Mouse (Mus musculus) cerebral cortex, adult 2 months (tissue): Measurements from ENCODE around the gene Slc34a2.

Experiments used
- WGBS: fragments of 180-500 bp; shearing (Covaris S2); methylation state at CpG from one replicate; pipeline ENCODE4 v1.1.7; 2018; 5-methylcytosine and 5-hydroxymethylcytosine counted together

The Slc34a2 gene

DNA sequence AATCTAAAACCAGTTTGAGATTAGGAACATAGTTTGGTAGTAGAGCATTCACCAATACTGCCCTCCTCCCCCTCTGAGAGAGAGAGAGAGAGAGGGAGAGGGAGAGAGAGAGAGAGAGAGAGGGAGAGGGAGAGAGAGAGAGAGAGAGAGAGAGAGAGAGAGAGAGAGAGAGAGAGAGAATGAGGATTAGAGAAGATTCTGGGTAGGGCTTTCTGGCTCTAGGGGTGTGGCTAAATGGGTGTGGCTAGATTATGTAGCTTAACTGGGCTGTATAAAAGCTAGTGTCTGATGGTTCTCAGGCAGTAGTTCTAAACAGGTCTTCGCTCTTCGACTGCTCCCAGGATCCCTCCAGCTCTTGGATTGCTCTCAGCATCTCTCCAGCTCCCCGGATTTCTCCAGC, at the start of gene Slc34a2:
Slc34a2 (plus strand) TSS at position 301 of the 400 bp plus-strand sequence.
- WGBS: 89% methylated on average over 3 of the region's 3 CpGs

DNA sequence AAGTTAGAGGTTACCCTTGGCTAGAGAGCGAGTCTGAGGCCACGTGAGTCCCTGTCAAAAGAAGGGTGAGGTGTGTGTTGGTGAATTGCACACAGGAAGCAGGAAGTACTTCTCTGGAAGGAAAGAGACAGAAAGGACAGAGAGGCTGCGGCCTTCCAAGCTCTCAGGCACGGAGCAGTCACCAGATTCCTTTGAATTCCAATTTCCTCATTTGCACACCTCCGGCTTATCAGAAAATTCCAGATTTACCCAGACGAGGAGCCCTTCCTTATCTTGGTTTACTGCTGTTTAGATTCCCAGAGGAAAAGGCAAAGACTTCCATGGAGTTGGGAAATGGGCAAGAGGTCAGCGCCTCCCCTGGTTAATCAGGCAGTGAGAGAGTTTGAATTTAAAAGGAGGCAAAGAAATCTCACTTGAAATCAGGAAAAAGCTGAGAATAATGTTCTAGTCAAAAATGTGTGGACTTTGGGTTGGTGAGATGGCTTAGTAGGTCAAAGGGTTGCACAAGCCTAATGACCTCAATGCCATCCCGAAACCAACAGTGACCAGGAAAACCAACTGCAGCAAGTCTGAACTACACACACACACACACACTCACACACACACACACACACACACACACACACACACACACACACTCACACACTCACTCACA, 47.1 kb upstream of the Slc34a2 start:
- WGBS: 76% methylated on average over 8 of the region's 8 CpGs

DNA sequence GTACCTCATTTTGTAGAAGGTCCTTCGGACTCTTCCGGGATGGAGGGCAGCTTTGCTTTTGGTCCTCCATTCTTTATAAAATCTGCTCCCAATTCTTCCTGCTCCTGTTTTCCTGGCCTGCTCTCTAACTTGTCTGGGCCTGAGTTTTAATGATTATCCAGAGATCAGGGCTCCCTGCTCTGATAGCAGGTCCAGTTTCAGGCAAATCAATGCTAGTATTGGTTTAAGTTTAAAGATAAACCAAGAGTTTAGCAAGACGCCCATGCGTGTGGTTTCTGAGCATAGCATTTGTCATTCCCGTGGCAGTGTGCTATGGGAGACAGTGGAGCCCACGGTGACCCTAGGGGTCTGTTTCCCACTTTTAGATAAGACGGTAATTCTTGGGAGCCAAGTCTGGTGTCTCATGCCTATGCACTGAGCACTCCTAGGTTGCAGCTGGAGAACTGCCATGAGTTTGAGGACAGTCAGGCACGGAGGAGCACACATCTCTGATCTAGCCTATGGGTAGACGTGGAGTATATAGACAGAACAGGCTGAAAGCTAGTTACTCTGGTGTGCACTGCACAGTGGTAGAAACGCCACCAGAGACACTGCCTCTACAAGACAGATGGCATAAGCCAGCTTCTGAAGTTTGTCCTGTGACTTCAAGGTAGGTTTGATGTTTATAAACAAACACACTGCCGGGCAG, 45.5 kb upstream of the Slc34a2 start:
- WGBS: 92% methylated on average over 11 of the region's 11 CpGs

DNA sequence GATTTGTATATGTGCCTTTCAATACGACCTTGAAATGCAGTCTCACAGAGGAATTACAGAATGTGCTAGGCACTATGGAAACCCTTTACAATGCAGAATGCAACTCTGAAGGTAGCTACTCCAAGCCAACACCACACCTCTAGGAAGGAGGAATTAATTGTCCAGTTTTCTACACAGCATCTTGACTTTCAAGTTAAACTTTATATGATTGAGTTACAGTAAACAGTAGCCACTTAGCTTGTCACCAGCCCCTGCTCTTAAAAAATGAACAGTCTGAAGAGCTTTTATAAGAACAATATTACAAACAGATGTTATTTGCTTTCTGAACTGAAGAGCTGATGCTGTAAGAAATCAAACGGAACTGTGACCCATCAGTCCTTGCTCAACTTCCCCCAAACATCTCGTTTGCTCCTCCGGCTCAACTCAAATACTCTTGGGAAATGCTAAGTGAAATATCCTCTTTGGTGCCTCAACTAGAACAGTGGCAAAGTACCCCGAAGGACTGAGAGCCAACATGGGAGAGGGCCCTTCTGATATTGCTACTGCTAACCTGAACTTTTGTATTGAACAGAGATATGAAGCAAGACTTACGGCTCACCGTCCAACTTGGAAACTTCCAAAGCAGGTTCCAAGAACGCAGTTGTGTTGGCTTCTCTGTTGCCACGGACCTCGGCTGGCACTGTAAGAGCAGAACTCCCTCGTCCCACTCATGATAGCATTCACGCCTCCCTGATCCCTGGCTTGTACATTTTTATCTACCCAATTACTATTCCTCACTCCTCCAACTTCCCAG, 44.2 kb upstream of the Slc34a2 start:
- WGBS: 79% methylated on average over 12 of the region's 12 CpGs

DNA sequence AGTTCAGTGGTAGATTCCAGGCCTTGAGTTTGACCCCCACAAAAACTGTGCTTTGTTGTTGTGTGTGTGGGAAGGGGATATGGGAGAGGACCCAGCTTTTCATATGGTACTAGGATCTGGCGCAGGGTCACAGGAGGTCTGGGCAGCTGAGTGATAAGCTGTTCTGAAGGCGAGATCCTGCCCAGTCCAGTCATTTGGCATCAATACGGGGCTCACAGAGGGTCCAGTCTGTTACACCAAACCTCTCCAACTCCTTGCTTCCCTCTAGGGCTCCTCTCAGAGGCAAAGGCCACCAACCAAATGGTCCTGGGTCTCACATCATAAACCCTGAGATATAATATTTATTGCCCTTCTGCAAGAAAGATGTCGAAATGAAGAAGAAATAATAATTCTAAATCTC, 42.4 kb upstream of the Slc34a2 start:
- 93% methylated on average over 4 of the region's 4 CpGs for WGBS

DNA sequence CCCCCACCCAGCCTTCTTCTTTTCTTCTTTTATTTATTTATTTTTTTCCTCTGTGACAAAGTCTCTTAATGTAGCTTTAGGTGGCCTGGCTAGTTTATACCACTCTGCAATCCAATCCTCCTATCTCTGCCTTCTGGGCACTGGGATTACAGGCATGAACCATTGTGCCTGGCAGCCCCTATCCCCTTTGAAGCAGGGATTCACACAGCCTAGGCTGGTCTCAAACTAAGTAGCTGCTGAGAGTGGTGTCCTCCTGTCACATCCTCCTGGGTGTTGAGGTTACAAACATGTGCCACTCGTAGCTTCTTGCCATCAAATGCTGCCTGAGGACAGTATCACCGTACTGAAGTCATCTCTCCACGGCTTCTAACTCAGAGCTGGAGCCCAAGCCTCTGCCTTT, 41.7 kb upstream of the Slc34a2 start:
- 59% methylated on average over 3 of the region's 3 CpGs for WGBS

DNA sequence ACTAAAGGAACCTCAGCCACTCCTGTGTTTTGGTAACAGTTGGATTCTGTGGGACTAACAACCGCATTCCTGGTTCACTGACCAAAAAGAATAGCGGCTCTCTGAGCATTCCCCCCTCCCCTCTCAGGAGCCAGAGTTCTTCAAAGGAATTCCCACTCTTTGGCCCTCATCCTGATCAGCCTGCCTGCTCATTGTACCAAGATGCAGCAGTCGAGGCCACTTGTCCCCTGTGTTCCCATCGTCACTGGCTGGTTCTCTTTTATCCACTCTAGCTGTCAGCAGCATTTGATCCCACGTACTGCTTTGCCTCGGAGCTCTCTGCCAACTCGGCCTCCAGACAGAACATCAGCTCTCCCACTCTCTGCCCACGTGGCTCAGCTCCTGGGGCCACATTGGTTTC, 41.3 kb upstream of the Slc34a2 start:
- WGBS: 28% methylated on average over 8 of the region's 8 CpGs

DNA sequence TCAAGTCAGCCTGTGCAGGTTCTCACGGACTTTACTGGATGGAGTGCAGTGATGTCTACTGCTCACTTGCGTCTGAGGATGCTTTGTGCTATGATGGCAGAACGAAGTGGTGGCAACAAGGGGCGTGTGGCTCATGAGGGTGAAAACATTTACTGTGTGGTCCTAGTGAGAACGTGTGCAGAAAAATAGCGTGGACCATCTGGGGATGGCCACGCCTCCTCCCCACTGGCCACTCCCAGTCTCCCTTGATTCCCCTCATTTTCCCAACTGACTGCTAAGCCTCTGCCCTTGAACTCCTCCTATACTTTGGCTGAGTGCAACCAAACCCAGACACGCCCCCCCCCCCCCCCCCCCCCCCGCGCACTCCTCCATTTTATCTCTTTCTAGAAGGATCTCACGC, 40.8 kb upstream of the Slc34a2 start:
- 63% methylated on average over 11 of the region's 11 CpGs for WGBS

DNA sequence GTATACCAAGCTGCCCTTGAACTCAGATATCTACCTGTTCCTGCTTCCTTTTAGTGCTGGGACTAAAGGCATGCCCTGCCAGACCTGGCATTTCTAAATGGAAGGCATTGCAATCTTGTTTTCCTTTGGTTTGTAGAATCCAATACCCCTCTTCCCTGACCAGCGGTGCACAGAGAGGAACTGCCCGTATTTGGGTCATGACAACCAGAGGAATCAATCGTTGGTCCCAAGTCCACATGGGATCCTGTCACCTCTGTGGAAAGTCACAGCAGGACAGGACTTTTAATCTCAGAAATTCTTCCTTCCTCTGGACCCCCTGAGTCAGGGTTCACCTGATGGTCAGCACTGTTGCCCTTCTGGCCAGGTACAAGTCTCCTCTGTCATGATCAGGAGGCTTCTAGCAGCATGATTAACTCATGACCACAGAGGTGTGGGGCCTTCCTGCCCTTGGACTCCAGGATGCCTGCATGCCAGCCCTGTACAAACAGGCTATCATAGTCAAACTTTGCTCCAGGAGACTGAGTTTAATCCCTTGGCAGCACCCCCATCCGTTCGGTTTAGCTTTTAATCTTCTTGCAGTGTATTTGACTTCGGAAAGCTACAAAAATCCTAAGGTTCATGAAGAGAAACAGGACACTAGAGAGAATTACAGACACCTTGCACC, 39.7 kb upstream of the Slc34a2 start:
- 84% methylated on average over 6 of the region's 6 CpGs for WGBS

DNA sequence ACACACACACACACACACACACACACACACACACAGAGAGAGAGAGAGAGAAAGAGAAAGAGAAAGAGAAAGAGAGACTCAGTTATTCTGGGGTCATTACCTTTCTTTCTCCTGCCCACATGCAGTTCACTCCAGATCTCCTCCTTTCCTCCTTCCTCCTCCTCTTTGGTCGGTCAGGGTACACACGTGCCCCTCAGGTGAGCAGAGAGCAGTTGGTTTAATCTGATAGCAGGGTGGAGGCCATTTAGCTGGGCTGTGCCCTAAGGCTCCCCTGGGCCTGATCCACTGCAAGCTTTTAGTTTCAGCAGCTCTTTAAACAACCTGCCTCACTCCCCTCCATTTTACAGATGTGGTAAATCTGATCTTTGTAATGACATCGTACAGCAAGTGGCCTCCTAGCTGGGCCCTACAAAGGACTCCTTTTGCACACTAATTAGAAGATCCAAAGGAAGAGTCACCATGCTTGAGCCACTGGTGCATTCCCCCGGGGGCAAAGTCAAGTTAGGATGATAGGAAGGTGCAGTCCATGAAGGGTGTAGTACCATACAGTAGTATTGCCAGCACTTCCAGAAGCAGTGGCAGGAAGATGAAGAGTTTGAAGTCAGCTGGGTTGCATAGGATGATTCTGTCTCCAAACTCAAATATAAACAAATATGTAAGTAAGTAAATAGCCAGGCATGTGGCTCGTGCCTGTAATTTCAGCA, 37.6 kb upstream of the Slc34a2 start:
- 68% methylated on average over 5 of the region's 5 CpGs for WGBS

DNA sequence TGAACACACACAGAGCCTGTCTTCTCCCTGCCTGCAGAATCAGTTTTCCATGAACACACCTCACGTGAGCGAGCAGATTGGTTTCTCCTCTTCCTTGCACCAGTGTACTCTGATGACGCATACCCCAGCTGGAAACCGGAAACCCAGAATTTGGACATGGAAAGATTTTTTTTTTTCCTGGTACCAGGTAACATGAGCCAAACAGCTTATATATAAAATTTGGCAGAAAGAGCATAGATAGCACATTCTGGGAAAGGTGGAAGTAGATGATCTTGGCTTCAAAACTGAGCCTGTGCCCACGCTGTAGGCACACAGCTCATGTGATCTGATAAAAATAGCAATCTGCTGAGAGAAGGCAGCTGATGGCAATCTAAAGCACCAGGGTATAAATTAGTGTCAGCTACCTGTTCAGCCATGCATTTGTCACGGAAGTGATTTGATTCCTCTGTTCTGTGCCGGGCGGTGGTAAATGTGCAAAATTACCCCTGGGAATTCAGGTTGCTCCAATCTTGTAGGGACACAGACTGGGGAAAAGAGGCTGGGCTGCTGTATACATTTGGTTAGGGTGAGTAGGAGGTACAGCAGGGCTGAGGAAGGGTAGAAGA, 35.2 kb upstream of the Slc34a2 start:
- 45% methylated on average over 8 of the region's 8 CpGs for WGBS

DNA sequence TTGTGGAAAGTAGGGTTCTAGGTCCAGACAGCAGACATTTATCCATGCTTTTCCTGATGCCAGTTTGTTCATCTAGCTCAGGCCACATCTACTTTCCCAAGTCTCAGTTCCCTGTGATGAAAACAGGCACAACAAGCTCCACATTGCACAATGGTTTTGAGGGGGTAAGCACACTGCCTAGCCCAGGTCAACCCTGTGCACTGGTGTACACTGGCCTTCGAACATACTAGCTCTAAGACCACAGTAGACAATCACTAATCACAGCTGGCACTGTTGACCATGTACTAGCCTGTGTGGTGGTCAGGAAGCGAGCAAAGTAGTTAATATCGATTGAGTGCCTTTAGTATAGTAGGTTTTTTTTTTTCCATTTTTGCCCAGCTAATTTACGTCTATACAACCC, 34.4 kb upstream of the Slc34a2 start:
- 87% methylated on average over 4 of the region's 4 CpGs for WGBS

DNA sequence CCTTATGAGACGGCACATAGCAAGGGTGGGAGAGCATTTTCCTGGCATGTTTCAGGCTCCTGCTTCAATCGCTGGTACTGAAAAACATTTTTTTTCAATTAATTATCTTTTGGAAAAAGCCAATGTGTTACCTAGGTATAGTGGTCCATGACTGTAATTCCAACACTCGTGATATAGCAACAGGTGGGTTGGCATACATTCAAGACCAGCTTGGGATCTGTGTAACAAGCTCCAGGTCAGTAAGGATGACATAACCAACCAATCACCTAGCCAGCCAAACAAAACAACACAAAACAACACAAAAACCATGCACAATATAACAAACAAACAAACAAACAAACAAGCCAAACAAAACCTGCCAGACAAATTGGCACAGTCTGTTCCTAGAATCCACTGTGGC, 33.9 kb upstream of the Slc34a2 start:
- 73% methylated on average over 3 of the region's 3 CpGs for WGBS

DNA sequence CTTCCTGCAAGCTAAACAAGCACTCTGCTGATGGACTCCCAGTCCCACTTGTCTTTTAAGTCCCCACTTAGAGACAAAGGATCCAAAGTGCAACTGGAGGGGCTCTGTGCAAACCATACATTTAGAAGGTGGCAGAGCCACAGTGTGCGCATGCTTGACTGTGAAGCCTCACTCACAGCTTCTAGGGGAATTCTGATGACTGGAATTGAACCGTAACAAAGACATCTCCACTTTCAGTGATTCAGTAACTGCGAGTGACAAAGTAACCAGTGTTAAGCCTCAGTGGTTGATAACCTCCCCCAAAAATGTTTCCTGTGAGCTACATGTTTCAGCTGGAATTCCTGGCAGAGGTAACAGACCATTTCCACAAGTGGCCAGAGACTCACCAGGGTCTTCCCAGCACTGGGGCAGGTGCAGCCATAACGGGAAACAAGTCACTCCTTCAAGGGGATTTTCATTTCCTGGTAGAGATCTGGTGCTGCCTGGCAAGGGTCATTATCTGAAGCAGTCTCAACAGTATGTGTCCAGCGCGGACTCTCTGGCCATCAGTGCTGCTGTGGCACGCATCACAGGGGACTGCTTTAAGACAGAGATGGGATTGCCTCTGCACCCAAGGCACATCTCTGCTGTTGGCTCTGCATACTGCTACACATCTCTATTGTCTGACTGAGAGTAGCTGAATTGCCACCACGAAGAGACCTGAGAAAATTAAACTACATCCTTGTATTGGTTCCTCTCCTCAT, 28.7 kb upstream of the Slc34a2 start:
- WGBS: 78% methylated on average over 8 of the region's 8 CpGs

DNA sequence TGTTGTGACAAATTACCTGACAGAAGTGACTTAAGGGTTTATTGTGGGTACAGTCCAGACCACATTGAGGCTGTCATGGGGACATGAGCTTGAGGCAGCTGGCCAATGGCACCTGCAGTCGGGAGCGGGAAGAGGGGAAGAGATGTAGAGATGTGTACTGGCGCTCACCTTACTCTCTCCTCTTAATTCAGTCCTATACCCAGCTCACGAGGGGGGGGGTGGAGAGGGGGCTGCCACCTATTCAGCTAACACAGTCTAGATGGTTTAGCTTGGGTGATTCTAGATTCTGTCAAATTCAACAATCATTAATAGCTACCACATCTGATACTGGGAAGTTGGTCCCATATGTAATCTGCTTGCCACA, 28.1 kb upstream of the Slc34a2 start:
- 86% methylated on average over 4 of the region's 4 CpGs for WGBS

DNA sequence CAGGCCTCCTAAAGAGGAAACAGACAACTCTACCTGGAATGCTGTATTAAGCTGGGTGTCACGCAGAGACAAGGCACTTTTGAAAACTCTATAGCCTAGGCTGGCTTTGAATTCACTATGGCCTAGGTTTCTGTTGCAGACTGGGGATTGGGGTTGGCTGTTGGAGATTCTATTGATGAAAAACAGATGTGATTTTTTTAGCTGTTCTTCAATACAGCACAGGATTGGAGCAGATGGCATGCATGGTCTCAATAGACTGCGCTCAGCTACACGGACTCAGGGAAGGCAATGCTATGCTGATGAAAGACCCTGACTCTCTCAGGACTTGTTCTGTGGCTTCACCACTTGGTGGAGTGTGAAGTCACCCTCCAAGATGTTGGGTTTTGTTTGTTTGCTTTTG, 26.6 kb upstream of the Slc34a2 start:
- WGBS: 93% methylated on average over 3 of the region's 3 CpGs

DNA sequence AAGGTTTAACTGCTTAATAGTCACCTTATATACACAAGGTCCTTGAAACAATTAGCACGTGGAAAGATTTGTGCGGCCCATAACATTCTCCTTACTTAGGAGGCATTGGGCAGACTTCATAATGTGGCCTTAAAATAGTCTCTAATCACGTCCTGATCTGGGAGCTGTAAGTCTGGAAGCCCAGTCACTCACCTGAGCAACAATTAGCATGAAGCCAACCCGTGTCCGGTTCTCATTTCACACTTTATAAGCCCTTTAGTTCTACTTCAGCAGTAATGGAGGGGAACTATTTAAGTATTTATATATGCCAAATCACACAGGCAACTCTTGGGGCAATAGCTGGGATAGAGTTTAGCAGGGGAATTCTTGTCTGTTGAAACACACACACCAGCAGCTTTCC, 21.3 kb upstream of the Slc34a2 start:
- 85% methylated on average over 5 of the region's 5 CpGs for WGBS

DNA sequence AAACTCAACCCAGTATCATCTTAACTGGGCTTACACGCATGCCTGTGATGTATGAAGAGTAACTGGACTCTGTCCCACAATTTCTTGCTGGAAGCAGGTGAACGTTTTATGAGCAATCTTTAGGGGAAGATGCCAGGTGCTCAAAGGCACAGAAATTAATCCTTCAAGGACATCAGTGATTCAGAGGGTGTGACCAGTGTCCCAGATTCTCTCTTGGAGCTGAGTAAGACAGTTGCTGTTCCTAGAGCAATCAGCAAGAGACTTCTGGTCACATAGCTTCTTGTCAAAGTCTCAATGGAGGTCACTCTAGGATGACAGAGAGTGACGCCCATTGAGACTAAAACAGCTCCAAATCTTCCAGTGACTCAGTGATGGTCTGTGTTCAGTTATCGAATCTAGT, 19.6 kb upstream of the Slc34a2 start:
- WGBS: 86% methylated on average over 4 of the region's 4 CpGs

DNA sequence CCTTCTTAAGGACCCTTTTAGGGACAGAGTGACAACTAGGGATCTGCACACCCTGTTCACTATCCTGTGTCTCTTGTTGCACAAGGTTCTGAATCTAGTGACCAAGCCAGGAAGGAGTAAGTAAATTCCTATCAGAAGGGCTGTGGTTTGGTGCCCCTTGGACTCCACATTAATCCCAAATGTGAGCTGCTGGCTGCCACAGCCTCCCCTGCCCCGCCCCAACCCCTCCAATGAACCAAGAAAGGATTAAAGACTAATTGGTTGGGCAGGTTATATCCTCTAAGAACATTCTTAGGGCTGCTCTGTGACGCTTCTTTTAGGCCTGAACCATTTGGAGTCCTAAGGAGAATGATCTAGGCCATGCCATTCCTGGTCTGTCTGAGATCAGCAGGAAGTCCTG, 14.4 kb upstream of the Slc34a2 start:
- 84% methylated on average over 2 of the region's 2 CpGs for WGBS

DNA sequence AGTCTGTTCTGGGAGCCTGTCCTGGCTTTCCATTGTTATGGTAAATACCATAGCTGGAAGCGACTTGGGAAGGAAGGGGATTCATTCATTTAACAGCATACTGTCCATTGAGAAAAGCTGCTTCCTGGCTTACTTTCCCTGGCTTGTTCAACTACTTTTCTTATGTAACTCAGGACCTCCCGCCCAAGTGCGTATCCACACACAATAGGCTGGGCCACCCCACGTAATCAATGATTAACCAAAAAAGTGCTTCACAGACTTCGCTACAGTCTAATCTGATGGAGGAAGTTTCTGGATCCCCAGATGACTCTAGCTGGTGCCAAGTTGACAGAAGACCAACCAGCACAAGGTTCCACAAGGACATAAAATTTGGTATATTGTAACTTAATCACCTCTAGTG, 14.0 kb upstream of the Slc34a2 start:
- WGBS: 71% methylated on average over 5 of the region's 5 CpGs
